Mouse (Mus musculus): ENCODE results near the gene Mas1.

Mas1 gene

GRCm38 (mm10) chr17:12872275-12873028, 4.5 kb upstream of the Mas1 start:
- DNase-seq (ENCODE audit: low spot score), result no peak

- DNase-seq (ENCODE audit: low spot score), result no peak
Measured at GRCm38 (mm10) chr17:12868640-12869039, 697 bp upstream of the Mas1 start.

- no peak for DNase-seq (ENCODE audit: low spot score)
Measured at GRCm38 (mm10) chr17:12866853-12867252, 1.1 kb downstream of the Mas1 start.

- no peak for DNase-seq (ENCODE audit: low spot score)
Measured at GRCm38 (mm10) chr17:12865407-12865806, 2.5 kb downstream of the Mas1 start.

- no peak for DNase-seq (ENCODE audit: low spot score)
Measured at GRCm38 (mm10) chr17:12864111-12864510, 3.8 kb downstream of the Mas1 start.

GRCm38 (mm10) chr17:12859006-12859520, 8.9 kb downstream of the Mas1 start:
- DNase-seq (ENCODE audit: low spot score), result no peak

- DNase-seq (ENCODE audit: low spot score), result peak; percentile 55
Measured at GRCm38 (mm10) chr17:12858072-12858471, 9.9 kb downstream of the Mas1 start.

GRCm38 (mm10) chr17:12857395-12857794, 10.5 kb downstream of the Mas1 start:
- no peak for DNase-seq (ENCODE audit: low spot score)

- DNase-seq (ENCODE audit: low spot score), result no peak
Measured at GRCm38 (mm10) chr17:12854386-12854785, 13.6 kb downstream of the Mas1 start.

GRCm38 (mm10) chr17:12853821-12854220, 14.1 kb downstream of the Mas1 start:
- DNase-seq (ENCODE audit: low spot score), result no peak

GRCm38 (mm10) chr17:12851689-12852088, 16.3 kb downstream of the Mas1 start:
- no peak for DNase-seq (ENCODE audit: low spot score)

GRCm38 (mm10) chr17:12849778-12850382, 18.1 kb downstream of the Mas1 start:
- no peak for DNase-seq (ENCODE audit: low spot score)

GRCm38 (mm10) chr17:12847736-12848135, 20.2 kb downstream of the Mas1 start:
- DNase-seq (ENCODE audit: low spot score), result no peak

- DNase-seq (ENCODE audit: low spot score), result no peak
Measured at GRCm38 (mm10) chr17:12846474-12846873, 21.5 kb downstream of the Mas1 start.

GRCm38 (mm10) chr17:12845862-12846261, 22.1 kb downstream of the Mas1 start:
- peak; percentile 6 for DNase-seq (ENCODE audit: low spot score)

GRCm38 (mm10) chr17:12844540-12844939, 23.4 kb downstream of the Mas1 start:
- DNase-seq (ENCODE audit: low spot score), result no peak

GRCm38 (mm10) chr17:12843826-12844225, 24.1 kb downstream of the Mas1 start:
- DNase-seq (ENCODE audit: low spot score), result no peak

- DNase-seq (ENCODE audit: low spot score), result no peak
Measured at GRCm38 (mm10) chr17:12839475-12840267, 28.3 kb downstream of the Mas1 start.

- DNase-seq (ENCODE audit: low spot score), result no peak
Measured at GRCm38 (mm10) chr17:12835738-12836137, 32.2 kb downstream of the Mas1 start.

GRCm38 (mm10) chr17:12834826-12835225, 33.1 kb downstream of the Mas1 start:
- no peak for DNase-seq (ENCODE audit: low spot score)

- DNase-seq (ENCODE audit: low spot score), result no peak
Measured at GRCm38 (mm10) chr17:12834317-12834716, 33.6 kb downstream of the Mas1 start.

- no peak for DNase-seq (ENCODE audit: low spot score)
Measured at GRCm38 (mm10) chr17:12832657-12833056, 35.3 kb downstream of the Mas1 start.

GRCm38 (mm10) chr17:12832231-12832630, 35.7 kb downstream of the Mas1 start:
- no peak for DNase-seq (ENCODE audit: low spot score)
